Mouse (Mus musculus) erythroblast, embryonic 14.5 days (primary cell): Measurements from ENCODE around the gene Tspan13.

ENCODE experiments used
- GATA1 ChIP-seq: IDR thresholded peaks from 2 replicates; pipeline ENCODE4 v1.6.1; 2012; ENCODE audit warnings: low read length, inconsistent platforms, mixed read lengths
- TAL1 ChIP-seq: IDR thresholded peaks from 3 replicates; pipeline ENCODE4 v1.6.1; 2012; ENCODE audit warnings: low read length, inconsistent platforms, mixed read lengths

GRCm38 (mm10) chr12:36065911-36066310, 23.6 kb upstream of the Tspan13 start:
- TF ChIP-seq GATA1 (no peak), TAL1 (no peak)
